Mouse (Mus musculus) lung, postnatal 36 days (tissue): ENCODE data around the gene Slc25a44.

Experiments used
- DNase-seq: peaks from one replicate; pipeline ENCODE4 v3.0.0; 2022; ENCODE audit warnings: mixed read lengths

Gene Slc25a44

GRCm38 (mm10) chr3:88424605-88425329, at the start of gene Slc25a44:
TSS of gene Slc25a44 (minus strand) at chr3:88425139.
- DNase-seq, result peak; percentile 99

DNA sequence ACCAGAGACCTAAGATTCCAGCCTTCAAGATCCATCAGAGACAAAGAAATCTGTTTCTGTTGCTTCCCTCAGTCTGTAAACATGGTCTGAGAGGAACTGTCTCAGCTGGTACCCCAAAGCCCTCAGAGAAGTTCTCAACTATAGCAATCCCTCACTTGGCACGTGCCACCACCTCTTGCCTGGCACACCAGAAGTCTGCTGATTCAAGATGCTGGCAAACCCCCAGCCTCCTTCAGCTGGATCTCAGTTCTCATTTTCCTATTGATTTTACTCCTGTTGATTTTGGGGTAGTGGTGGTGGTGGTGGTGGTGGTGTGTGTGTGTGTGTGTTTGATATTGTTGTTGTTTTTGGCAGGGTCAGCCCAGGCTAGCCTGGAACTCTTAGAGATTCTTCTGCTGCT, 48.6 kb upstream of the Slc25a44 start:
- DNase-seq, result no peak

GRCm38 (mm10) chr3:88473020-88473419, 48.1 kb upstream of the Slc25a44 start:
- no peak for DNase-seq

GRCm38 (mm10) chr3:88470943-88471479, 46.1 kb upstream of the Slc25a44 start:
- no peak for DNase-seq

DNA sequence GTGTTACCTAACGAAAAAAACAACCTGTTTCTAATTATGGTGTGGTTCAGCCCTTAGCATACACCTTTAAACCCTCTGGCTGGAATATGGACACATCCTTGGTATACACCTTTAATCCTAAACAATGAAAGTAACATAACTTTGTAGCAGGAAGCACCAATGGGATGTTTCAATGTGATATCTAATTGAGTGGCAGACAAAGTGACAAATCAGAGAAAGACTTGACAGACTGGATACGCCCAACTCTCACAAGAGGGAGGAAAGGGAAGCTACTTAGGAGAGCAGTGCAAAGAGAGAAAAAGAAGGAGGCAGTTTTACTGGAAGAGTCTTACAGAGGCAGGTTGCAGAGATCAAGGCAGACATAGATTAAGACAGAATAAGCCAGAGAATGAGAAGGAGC, 44.5 kb upstream of the Slc25a44 start:
- DNase-seq, result no peak

DNA sequence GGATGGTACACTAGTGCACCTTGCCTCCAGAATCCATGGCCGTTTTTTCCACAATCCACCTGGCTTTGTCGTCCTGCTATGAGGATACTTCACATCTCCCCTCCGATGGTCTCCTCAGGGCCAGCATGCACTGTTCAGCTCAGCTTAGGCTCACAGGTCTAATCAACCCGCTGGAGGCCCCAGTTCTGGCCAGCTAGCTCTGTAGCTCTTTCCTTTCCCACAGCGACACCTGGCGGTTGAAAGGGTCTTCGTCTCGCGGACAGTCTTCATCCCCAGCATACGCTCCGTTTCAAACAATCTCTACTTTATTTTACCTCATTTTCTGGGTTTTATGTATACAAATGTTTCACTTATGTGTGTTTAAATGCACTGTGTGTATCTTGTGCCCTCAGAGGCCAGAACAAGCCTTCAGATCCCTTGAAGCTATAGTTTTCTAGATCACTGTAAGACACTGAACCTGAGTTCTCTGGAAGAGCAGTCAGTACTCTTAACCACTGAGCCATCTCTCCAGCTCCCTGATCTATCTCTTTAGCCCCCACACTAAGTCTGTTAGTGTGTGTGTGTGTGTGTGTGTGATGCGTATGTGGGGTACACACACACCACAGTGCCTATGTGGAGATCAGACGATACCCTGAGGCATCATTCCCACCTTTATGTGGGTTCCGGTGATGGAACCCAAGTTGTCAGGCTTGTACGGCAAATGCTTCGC, 42.3 kb upstream of the Slc25a44 start:
- DNase-seq, result peak; percentile 94

GRCm38 (mm10) chr3:88465127-88465526, 40.2 kb upstream of the Slc25a44 start:
- peak; percentile 52 for DNase-seq

DNA sequence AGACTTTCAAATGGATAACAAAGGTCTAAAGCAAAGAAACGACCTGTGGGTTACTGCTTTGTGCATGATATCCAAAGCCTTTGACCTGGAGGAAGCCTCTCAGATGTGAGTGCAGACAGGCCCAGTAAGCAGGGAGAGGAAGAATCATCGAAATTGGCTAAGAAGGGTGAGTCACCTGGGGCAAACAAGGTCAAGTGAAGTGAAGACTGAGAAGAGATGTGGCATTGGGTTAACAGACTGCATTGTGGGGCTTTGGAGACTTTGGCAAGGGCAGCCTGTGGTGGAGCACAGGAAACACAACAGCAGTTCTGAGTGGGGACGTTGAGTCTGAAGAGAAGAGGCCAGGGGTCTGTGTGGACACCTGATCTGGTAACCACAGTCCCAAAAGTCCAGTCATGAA, 39.5 kb upstream of the Slc25a44 start:
- peak; percentile 56 for DNase-seq

GRCm38 (mm10) chr3:88460983-88461696, 36.2 kb upstream of the Slc25a44 start, which contains the start of gene Sema4a:
TSS of gene Sema4a (minus strand) at chr3:88461182.
- DNase-seq, result no peak

- no peak for DNase-seq
Observed at GRCm38 (mm10) chr3:88460029-88460428, 35.1 kb upstream of the Slc25a44 start.

DNA sequence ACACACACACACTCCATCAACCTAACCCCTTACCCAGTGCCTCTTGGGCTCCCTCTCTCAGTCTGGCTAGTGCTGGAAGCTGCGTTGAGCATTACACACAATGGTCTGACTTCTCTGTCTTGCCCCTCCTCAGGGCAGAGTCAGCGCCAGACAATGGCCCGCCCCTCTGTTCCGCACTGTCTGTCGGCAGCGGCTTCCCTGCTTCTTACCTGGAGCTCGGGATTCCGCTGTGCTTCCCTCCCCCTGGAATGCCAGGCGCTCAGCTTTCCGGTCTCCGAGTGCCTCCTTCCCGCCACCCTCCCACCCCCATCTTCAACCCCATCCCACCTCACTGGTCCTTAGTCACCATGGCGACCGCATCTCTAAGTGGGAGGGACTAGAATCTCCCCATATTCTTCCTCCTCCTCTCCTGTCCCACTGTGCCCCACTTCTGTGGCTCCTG, 33.9 kb upstream of the Slc25a44 start:
- no peak for DNase-seq

DNA sequence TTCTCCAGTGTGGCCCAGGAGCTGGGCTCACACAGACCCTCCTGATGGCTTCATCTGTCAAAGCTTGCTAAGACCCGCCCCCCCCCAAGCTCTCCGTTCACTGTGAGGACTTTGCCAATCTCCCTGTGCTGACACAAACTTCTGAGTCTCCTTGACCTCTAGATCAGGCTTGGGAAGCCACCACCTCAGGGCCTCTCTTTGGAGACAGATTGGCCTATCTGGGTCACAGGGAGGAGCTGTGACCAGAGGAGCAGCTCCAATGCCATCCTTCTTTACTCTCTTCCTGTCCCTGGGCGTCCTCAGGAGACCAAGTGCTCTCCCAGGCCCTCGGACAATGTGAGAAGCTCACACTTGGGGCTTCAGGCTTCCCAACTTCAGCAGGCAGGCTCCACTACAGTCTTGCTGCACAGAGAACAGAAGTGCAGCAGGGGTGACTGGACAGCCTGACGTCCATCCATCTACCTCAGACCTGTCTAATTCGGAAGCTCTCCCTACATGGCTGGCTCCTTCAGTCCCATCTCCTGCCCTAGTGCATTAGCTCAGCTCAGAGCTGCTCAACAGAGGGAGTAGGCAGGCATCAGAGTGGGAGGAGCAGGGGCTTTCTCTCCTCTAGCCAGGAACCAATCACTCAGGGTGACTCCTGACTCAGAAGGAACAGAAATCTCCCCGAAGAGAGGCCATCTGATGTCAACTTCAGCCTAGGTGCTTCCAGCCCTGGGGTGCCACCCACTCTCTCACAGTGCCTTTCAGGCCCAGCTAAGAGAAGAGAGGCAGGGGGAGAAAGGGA, 32.0 kb upstream of the Slc25a44 start:
- no peak for DNase-seq

DNA sequence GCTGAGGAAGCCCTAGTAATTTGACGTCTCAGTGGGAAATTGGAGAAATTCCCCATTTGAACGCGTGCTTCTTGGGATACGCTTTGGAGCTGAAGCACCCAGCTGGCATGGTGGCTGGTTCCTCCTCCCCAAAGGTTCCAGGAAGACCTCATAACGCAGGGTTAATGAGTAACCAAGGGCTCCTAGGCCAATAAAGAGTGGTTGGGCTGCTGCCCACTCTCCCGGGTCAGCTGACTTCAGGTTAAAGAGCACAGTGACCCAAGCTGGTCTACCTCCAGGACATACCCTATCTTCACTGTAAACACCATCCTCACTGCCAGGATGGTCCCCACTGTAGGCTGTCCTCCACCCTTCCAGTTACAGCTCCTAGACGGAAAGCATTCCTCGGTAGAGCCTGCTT, 31.4 kb upstream of the Slc25a44 start:
- peak; percentile 71 for DNase-seq

DNA sequence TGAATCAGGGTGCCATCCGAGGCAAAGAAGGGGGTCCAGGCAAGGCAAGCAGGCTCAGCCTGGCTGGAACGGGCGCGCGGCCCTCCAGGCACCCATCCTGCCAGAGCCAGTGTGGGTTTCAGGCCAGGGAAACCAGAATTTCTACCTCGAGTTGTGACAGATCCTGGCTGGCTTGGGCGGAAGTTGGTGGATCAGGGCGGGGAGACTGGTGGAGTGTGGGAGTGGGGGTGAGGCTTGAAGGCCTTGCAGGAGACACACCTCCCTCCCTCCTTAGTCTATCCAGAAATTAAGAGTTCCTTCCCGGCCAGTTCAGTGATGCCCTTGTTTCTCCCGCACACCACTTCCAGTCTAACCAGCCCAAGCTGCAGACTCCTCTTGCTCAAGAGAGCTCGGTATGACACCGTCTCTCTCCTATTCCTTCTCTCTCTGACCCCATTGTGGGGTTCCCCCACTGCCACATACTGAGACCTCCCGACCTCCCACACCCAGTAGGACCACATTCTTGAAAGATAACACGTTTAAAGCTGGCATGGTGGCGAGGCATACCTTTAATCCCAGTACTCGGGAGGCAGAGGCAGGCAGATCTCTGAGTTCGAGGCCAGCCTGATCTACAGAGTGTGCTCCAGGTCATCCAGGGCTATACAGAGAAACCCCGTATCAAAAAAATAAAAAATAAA, 30.8 kb upstream of the Slc25a44 start:
- peak; percentile 86 for DNase-seq

- DNase-seq, result no peak
Observed at GRCm38 (mm10) chr3:88454762-88455587, 30.0 kb upstream of the Slc25a44 start.

GRCm38 (mm10) chr3:88453986-88454385, 29.0 kb upstream of the Slc25a44 start:
- peak; percentile 47 for DNase-seq

DNA sequence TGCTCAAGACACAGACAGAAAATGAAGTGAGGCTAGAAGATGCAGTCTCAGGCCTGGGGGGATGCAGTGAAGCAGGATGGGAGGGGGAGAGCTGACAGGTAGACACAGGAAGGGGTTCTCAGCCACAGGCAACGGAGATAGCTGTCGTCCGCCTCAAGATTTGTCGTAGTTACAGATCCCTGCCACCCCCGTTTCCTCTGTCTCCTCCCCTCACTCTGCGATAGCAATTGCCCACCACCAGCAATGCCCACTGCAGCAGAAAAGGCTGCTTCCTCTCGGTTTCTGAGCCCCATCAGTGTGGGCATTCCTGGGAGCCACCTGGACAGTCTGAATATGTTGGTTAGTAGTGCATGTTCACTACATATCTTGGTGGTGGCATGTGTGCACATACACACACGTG, 28.4 kb upstream of the Slc25a44 start:
- no peak for DNase-seq

DNA sequence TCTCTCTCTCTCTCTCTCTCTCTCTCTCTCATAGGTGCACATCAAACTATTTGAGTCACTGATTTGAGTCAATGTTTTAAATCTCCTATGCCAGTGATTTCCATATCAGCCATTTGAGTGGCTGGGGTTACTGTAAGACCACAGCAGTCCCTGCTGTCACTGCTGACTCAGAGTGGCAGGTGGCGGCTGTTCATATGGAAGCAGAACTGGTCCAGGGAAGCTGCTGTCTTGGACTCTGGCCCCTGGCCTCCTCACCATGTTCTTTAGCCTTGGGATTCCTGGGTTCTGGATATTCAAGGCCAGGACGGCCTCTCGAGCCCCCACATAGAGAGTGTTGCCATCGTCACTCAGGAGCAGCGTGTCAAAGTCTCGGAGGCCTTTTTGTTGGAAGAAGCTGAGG, 27.8 kb upstream of the Slc25a44 start:
- DNase-seq, result no peak

DNA sequence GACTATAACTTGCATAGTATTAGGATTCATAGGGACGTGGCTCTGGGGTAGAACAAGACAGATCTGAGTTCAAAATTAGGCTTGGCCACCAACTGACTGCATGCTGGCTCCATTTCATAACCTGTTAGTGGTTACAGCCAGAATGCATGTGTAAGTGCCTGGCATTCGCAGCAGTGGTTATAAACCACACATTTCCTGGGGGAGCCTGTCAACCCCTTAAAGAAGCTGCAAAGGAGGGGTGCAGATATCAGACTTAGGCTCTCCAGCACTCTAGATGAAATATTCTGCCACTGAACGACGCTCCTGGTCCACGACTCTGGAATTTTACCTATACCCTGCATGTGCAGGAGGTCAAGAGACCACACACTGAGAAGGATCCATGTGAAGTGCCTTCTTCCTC, 27.3 kb upstream of the Slc25a44 start:
- no peak for DNase-seq

DNA sequence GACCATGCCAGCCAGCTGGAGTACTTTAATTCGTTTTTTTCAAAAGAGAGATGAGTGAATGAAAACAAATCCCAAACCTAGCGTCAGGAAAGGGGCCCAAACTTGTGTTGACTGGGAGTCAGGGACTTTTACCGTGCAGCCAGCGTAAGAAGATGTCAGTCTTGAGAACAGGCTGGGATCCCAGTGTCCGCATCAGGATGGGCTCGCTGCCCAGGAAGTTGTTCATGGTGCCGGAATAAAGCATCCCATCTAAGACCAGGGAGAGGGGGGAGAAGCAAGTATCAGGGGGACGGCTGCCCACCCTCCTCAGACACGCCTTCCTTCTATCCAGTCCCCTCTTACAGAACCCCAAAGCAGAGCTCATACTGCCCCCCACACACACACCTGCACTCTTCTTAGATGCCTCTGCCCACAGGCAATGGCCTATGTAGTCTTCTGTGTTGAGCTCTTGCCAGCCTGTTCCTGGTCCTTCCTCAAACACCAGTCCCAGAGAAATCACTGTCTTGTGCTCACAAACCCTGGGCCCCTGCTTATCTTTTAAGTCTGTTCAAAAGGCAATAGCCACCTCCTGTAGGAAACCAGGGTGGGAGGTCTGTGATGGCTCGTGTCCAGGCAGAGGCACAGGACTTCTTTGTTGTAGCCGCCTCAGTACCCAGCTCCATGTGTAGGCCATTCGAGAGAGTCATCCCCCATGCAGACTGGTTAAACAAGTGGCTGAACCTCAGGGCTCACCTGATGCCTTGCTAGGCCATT, 25.6 kb upstream of the Slc25a44 start:
- DNase-seq, result no peak
